Mouse (Mus musculus): ENCODE measurements around the gene Cpox. TPM values are rescaled to one million over a fixed set of nuclear protein-coding genes. Genes with fewer than 3 reads are reported as not detected.

Gene Cpox
- polyA plus RNA-seq, 1 experiment from 2014 or later: 24.1 TPM

DNA sequence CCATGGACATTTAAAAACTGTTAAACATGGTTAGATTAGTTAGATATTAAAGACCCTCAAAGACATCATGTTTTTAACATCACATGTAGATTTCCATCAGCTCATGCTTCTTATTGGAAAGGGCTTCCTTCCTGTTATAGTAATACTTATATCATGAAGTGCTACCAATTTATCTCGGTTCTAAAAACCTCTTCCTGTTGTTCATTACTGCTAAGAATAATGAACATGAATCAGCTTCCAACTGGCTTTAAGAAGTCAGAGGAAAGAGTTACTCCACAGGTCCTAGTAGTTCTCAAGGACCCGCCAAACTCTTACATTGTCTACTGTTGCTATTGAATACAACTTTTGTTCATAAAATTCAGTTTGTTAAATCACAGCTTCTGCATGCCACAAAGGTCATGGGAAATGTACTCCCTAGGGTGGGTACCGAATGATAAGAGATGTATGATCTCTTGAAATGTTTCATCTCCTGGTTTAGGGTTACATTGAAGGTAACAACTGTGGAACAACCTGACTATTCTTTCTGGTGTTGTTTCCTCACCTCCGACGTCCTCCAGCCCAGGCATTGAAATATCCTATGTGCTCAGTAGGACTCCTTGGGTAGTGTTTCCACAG is 19.6 kb downstream of the Cpox start:
- no peak for DNase-seq (ENCODE audit: low spot score)
- no peaks in the 10 kb centered on the region for H3K36me3 ChIP-seq
- H3K27ac ChIP-seq (replicated peaks): no peak overlapping the region
- H3K4me3 ChIP-seq: no peak overlapping the region
- no peaks in the 10 kb centered on the region for H3K27me3 ChIP-seq (ENCODE audit: low read depth, poor library complexity, severe bottlenecking)
- H3K4me1 ChIP-seq: no peaks in the 10 kb centered on the region
- 86% methylated on average over 5 of the region's 5 CpGs for WGBS
- H3K9me3 ChIP-seq (replicated peaks): no peaks in the 10 kb centered on the region

DNA sequence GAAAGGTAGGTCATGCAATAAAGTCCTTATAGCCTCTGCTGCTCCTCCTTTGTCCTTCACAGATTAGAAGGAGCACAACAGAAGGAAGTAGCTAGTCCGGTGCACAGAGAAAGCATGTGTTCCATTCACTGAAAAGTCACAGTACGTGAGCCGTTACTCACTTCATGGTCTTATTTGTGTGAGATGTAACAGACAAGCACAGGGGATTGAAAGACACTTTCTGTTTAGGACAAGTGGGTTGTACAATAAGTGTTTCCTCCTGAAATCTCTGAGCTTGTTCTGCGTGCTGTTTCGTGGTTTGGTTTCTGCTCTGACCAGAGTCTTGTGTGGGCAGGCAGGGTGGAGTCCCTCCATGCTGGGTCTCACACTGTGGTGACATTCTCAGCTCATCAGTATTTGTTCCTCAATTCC is 20.2 kb downstream of the Cpox start:
- no peaks in the 10 kb centered on the region for H3K27me3 ChIP-seq (ENCODE audit: low read depth, poor library complexity, severe bottlenecking)
- H3K36me3 ChIP-seq: no peaks in the 10 kb centered on the region
- no peak for DNase-seq (ENCODE audit: low spot score)
- H3K27ac ChIP-seq (replicated peaks): no peak overlapping the region
- no peaks in the 10 kb centered on the region for H3K4me1 ChIP-seq
- no peak overlapping the region for H3K4me3 ChIP-seq
- WGBS: 90% methylated on average over 5 of the region's 5 CpGs
- no peaks in the 10 kb centered on the region for H3K9me3 ChIP-seq (replicated peaks)

DNA sequence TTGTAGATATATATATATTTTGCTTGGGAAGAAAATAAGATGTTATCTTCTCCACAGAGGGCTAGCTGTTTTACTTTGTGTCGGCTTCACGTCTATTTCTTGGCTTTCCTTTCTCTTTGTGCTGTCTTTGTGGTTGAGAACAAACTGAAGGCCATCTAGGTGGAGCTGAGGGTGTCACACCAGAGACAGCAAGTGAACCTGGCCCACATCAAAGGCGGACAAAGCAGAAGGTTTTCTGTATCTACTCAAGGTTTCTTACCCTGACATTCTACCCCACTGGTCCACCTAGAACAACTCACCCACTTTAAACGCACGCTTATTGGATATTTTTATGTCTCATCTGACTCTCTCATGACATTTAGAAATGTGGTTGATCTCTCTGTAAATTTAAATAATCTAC is 24.0 kb downstream of the Cpox start:
- WGBS: 94% methylated on average over 5 of the region's 5 CpGs
- no peak for DNase-seq (ENCODE audit: low spot score)
- no peaks in the 10 kb centered on the region for H3K4me1 ChIP-seq
- H3K4me3 ChIP-seq: no peak overlapping the region
- H3K36me3 ChIP-seq: no peaks in the 10 kb centered on the region
- H3K27ac ChIP-seq (replicated peaks): no peak overlapping the region
- H3K9me3 ChIP-seq (replicated peaks): no peaks in the 10 kb centered on the region
- H3K27me3 ChIP-seq (ENCODE audit: low read depth, poor library complexity, severe bottlenecking): no peaks in the 10 kb centered on the region

DNA sequence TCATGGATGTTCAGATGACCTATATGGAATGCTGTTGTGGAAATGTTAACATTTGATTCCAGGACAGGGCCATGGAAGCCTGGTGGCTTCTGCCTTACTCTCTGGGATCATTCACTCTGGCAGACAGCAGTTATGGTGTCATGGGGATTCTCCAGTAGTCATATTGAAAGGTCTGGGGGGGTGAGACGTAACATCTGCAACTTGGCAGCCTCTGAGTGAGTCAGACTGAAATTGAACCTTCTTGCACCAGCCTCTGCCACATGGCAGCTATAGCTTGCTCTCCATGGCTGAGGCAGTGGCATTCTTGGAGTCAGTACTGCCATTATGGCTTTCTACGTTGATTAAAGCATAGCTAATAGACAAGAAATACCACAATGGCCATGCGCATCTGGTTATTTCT is 26.7 kb downstream of the Cpox start:
- H3K4me3 ChIP-seq: no peak overlapping the region
- no peaks in the 10 kb centered on the region for H3K4me1 ChIP-seq
- no peaks in the 10 kb centered on the region for H3K9me3 ChIP-seq (replicated peaks)
- no peak overlapping the region for H3K27ac ChIP-seq (replicated peaks)
- 87% methylated on average over 3 of the region's 3 CpGs for WGBS
- no peak for DNase-seq (ENCODE audit: low spot score)
- no peaks in the 10 kb centered on the region for H3K27me3 ChIP-seq (ENCODE audit: low read depth, poor library complexity, severe bottlenecking)
- no peaks in the 10 kb centered on the region for H3K36me3 ChIP-seq

DNA sequence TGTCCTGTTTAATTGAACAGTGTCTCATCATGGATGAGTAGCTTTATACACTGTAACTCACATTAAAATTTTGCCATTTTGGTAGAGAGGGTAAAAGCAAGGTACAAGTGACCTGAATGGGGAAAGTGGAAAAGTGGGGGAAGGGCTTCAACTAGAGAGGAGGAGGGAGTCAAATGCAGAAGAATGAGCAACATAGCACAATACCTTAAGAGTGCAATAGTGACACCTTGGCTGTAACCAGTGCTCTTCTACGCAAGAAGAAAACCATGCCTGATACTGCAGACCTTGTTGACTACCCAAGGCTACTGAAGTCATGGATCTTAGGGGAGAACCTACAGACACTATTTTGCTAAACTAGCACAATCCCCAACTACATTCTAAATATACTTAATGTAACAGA is 27.2 kb downstream of the Cpox start:
- Histone ChIP-seq H3K4me3 (no peak overlapping the region), H3K27ac (replicated peaks) (no peak overlapping the region), H3K36me3 (no peaks in the 10 kb centered on the region), H3K27me3 (ENCODE audit: low read depth, poor library complexity, severe bottlenecking) (no peaks in the 10 kb centered on the region), H3K4me1 (no peaks in the 10 kb centered on the region), H3K9me3 (replicated peaks) (no peaks in the 10 kb centered on the region)
- no peak for DNase-seq (ENCODE audit: low spot score)
- 100% methylated on average over 1 of the region's 1 CpGs for WGBS

DNA sequence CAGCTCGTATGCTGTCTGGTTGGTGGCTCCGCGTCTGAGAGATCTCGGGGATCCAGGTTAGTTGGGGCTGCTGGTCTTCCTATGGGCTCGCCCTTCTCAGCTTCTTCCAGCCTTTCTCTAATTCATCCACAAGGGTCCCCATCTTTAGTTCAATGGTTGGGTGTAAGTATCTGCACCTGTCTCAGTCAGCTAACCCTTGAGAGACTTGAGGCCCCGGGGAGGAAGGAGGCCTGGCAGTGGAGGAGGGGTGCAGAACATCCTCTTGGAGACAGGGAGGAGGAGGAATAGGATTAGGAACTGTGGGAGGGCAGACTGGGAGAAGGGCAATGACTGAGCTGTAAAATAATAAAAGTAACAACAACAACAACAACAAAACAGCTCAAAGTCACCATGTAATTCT is 30.1 kb downstream of the Cpox start:
- no peak overlapping the region for H3K4me3 ChIP-seq
- no peaks in the 10 kb centered on the region for H3K27me3 ChIP-seq (ENCODE audit: low read depth, poor library complexity, severe bottlenecking)
- H3K4me1 ChIP-seq: no peaks in the 10 kb centered on the region
- no peaks in the 10 kb centered on the region for H3K9me3 ChIP-seq (replicated peaks)
- no peak for DNase-seq (ENCODE audit: low spot score)
- H3K36me3 ChIP-seq: no peaks in the 10 kb centered on the region
- H3K27ac ChIP-seq (replicated peaks): no peak overlapping the region
- WGBS: 85% methylated on average over 6 of the region's 6 CpGs

DNA sequence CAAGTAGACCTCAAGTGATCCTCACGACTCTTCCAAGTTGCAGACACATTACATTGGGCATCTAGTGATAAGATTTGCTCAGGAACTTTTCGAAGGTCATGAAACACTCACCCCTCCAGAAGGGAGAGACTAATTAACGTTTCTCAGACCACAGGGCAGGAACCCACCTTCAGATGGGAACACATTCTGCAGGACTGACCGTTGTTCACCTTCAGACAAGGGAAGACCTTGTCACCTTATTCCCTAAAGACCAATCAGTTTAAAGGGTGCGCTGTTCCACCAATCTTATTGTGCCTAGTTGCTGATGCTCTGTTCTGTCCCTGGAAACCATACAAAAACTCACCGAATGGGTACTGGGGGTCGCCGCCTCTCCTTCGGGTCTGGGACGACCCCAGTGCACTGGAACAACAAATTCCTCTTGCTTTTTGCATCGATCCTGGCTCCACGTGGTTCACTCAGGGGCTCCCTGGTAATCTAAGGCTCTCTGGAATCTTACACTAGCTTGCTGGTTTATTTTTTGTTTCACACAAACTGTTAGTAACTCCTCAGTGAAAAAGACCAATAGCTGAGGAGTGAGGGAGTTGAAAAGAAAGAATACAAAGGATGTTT is 30.8 kb downstream of the Cpox start:
- 87% methylated on average over 12 of the region's 12 CpGs for WGBS
- Histone ChIP-seq H3K4me3 (no peak overlapping the region), H3K27ac (replicated peaks) (no peak overlapping the region), H3K27me3 (ENCODE audit: low read depth, poor library complexity, severe bottlenecking) (no peaks in the 10 kb centered on the region), H3K4me1 (no peaks in the 10 kb centered on the region), H3K36me3 (no peaks in the 10 kb centered on the region), H3K9me3 (replicated peaks) (no peaks in the 10 kb centered on the region)
- no peak for DNase-seq (ENCODE audit: low spot score)

DNA sequence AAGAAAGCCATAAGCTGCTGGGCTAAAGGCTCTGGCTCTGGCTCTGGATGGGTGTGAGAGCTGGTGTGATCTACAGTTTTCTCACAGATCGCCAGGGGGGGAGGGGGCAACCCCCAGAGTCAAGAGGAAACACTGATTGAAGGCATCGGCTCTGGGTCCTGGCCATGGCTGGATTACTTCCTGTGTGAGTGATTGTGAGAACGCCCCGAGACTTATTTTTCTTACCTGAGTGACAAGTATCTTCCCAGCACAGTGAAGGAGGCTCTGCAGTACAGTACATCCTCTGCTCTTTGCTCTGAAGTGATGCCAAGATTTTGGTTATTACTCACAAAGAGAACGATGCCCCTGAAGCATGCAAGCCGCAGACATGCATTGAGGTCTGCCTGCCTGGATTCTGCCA is 31.7 kb downstream of the Cpox start:
- 73% methylated on average over 6 of the region's 6 CpGs for WGBS
- no peaks in the 10 kb centered on the region for H3K4me1 ChIP-seq

DNA sequence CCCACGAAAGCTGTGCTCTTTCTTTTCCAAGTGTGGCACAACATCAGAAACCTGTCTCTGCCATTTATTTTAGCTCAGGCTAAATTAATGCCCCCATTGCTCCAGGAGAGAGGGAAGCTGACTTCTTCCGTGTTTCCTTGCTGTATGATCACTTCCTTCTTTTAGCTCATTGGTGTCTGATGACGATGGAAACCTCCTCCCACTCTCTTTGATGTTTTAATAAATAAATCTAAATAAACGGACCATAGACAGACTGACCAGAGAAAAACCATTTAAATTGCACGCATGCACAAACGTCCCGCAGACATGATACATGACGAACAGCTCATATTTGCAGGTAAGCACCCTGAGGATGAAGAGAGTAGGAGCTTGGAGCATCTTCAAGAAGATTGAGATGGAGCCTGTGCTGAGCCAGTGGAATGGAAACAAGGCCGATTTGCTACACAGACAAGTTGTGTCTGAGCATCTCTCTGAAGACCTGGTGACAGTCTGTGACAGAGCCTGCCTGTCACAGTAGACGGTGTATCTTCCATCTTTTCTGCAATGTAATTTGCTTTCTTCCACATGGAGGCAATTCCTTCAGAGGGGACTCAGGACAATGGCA is 32.3 kb downstream of the Cpox start:
- no peak for DNase-seq (ENCODE audit: low spot score)
- 91% methylated on average over 10 of the region's 10 CpGs for WGBS
- Histone ChIP-seq H3K9me3 (replicated peaks) (no peaks in the 10 kb centered on the region), H3K27me3 (ENCODE audit: low read depth, poor library complexity, severe bottlenecking) (no peaks in the 10 kb centered on the region), H3K4me1 (no peaks in the 10 kb centered on the region), H3K36me3 (no peaks in the 10 kb centered on the region), H3K4me3 (no peak overlapping the region), H3K27ac (replicated peaks) (no peak overlapping the region)

More for the DNA sequence above, 31.7 kb downstream of the Cpox start:
- H3K27me3 ChIP-seq (ENCODE audit: low read depth, poor library complexity, severe bottlenecking): no peaks in the 10 kb centered on the region
- DNase-seq (ENCODE audit: low spot score): no peak
- no peak overlapping the region for H3K27ac ChIP-seq (replicated peaks)
- no peaks in the 10 kb centered on the region for H3K9me3 ChIP-seq (replicated peaks)
- no peak overlapping the region for H3K4me3 ChIP-seq
- no peaks in the 10 kb centered on the region for H3K36me3 ChIP-seq

DNA sequence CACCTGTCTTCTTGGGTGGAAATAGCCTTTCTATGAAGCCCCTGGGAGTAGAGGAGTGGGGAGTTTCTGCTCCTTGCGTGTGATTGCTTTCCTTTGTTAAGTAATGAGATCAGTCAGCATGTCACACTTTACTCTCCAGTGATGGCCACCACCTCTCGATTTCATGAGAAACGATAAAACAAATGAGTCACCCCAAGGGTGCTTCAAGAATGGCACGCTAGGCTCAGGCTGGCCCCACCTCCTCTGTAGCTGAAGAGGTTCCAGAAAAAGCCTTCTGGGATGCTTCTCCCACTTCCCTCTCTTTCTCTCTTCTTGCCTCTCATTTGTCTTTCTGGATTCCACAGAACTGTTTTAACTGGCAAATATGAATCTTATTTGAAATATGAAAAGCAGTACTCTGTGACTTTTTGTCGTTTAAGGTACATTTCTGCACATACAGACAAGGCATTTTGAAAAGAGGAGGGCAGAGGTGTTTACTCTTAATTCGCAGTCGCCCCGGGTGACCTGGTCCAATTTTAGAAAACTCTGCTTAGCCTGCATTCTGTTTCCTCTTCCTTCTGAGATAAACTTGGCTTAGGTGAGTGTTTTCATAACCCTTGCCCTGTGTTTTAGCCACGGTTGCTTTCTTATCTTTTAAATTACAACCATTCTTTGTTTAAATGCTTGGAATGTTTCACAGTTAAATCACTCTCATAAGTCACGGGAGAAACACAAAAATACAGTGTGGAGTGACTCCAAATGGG is 33.5 kb downstream of the Cpox start:
- no peaks in the 10 kb centered on the region for H3K4me1 ChIP-seq
- no peaks in the 10 kb centered on the region for H3K27me3 ChIP-seq (ENCODE audit: low read depth, poor library complexity, severe bottlenecking)
- WGBS: 61% methylated on average over 10 of the region's 10 CpGs
- no peak overlapping the region for H3K27ac ChIP-seq (replicated peaks)
- no peak for DNase-seq (ENCODE audit: low spot score)
- no peaks in the 10 kb centered on the region for H3K9me3 ChIP-seq (replicated peaks)
- H3K36me3 ChIP-seq: no peaks in the 10 kb centered on the region
- no peak overlapping the region for H3K4me3 ChIP-seq

DNA sequence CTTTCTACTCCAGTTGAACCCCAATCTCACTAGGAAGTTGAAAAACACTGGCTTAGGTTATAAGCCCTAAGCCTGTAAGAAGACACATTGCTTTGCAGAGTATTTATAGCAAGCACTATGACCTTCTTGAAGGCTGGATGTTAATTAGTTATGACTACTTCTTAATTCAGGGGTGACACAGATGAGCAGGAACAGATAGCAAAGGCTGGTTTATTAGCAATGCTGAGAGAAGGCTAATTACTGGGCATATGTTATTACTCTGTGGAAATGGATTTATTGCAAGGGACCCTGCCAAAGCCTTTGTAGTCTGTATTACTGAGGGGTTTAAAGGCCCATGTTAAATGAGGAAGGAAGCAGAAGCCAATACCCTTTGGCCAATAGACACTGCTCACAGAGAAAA is 34.9 kb downstream of the Cpox start:
- Histone ChIP-seq H3K36me3 (no peaks in the 10 kb centered on the region), H3K27ac (replicated peaks) (no peak overlapping the region), H3K27me3 (ENCODE audit: low read depth, poor library complexity, severe bottlenecking) (no peaks in the 10 kb centered on the region), H3K4me1 (no peaks in the 10 kb centered on the region), H3K9me3 (replicated peaks) (no peaks in the 10 kb centered on the region), H3K4me3 (no peak overlapping the region)
- DNase-seq (ENCODE audit: low spot score): no peak

DNA sequence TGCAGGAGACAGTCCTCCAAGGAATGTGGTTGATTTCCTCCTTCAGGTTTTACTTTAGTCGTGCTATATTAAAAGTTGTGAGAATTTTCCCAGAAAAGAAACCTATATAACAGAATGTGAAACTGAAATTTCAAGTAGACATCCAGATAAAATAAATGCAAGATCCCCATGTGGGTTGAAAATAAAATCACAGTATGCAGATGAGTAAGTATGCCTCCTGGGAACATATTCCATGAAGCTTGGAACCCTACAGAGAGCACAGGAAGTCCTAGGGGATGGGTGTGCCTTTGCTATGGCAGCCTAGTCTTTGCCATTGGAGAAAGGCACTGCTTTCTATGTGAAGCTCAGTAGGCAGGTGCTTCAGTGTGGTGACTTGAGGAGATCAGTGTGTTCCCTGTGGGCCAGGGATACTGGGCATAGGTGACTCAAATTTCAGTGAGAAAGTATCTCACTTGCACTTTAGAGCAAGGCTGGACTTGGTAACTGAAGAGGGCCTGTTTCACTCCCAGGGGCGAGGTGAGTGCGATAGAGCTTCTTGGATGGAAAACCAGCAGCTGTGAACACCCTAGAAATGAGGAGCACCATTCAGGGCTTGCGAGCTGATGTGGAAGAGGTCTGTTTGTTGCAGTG is 37.3 kb downstream of the Cpox start:
- no peaks in the 10 kb centered on the region for H3K27me3 ChIP-seq (ENCODE audit: low read depth, poor library complexity, severe bottlenecking)
- 95% methylated on average over 4 of the region's 4 CpGs for WGBS
- H3K4me3 ChIP-seq: no peak overlapping the region
- H3K27ac ChIP-seq (replicated peaks): no peak overlapping the region
- H3K36me3 ChIP-seq: no peaks in the 10 kb centered on the region
- H3K4me1 ChIP-seq: no peaks in the 10 kb centered on the region
- no peak for DNase-seq (ENCODE audit: low spot score)
- no peaks in the 10 kb centered on the region for H3K9me3 ChIP-seq (replicated peaks)

Data from midbrain, embryonic 10.5 days (tissue).